Mouse (Mus musculus) MEL (cell line): ENCODE measurements around the gene Syngr4. TPM values are rescaled to one million over a fixed set of nuclear protein-coding genes. Genes with fewer than 3 reads are reported as not detected.

Experiments
- DNase-seq: peaks from one replicate; pipeline ENCODE4 v3.0.0; 2011; ENCODE audit warnings: low read depth, low spot score
- H3K27ac ChIP-seq: 2 replicates; pipeline ENCODE4 v1.5.1; 2012; ENCODE audit warnings: low read depth, mild to moderate bottlenecking, control low read depth, low read length, moderate library complexity; ENCODE audit not compliant: control insufficient read depth
- H3K27me3 ChIP-seq, 2 experiments: fragments of 150-350 bp in 1 of 2; sonication (generic) in 1 of 2; 2 replicates each; pipeline ENCODE4 v1.6.1; 2012; ENCODE audit warnings: low read length in 2 of 2, mild to moderate bottlenecking in 2 of 2, improper control_type of control experiment in 1 of 2, moderate library complexity in 1 of 2; ENCODE audit not compliant: insufficient read depth in 2 of 2, control insufficient read depth in 1 of 2
- H3K36me3 ChIP-seq, 2 experiments: 2 replicates each; pipeline ENCODE4 v1.6.1; 2012 to 2014; ENCODE audit warnings: low read length in 2 of 2, improper control_type of control experiment in 1 of 2, inconsistent platforms in 1 of 2, mild to moderate bottlenecking in 1 of 2; ENCODE audit not compliant: insufficient read depth in 2 of 2, control insufficient read depth in 1 of 2
- H3K4me1 ChIP-seq, 2 experiments: fragments of 150-350 bp in 1 of 2; sonication (generic) in 1 of 2; 2 replicates each; pipeline ENCODE4 v1.6.1; 2012; ENCODE audit warnings: low read length in 2 of 2, improper control_type of control experiment in 1 of 2, mild to moderate bottlenecking in 1 of 2; ENCODE audit not compliant: insufficient read depth in 2 of 2, control insufficient read depth in 1 of 2
- H3K4me3 ChIP-seq, 2 experiments: fragments of 150-350 bp in 1 of 2; sonication (generic) in 1 of 2; 2 replicates each; pipeline ENCODE4 v1.5.1; 2012; ENCODE audit warnings: low read depth in 2 of 2, low read length in 2 of 2, mild to moderate bottlenecking in 2 of 2, moderate library complexity in 2 of 2, control low read depth in 1 of 2, improper control_type of control experiment in 1 of 2; ENCODE audit not compliant: control insufficient read depth in 1 of 2, insufficient read depth in 1 of 2
- H3K79me2 ChIP-seq: 2 replicates; pipeline ENCODE4 v1.6.1; 2012; ENCODE audit warnings: mild to moderate bottlenecking, low read length, moderate library complexity; ENCODE audit not compliant: control insufficient read depth, poor library complexity, insufficient read depth
- H3K9ac ChIP-seq: 2 replicates; pipeline ENCODE4 v1.6.1; 2012; ENCODE audit warnings: low read depth, mild to moderate bottlenecking, control low read depth, low read length, moderate library complexity; ENCODE audit not compliant: control insufficient read depth, poor library complexity, severe bottlenecking
- H3K9me3 ChIP-seq: fragments of 150-350 bp; sonication (generic); replicated peaks from 2 replicates; pipeline ENCODE4 v1.6.1; 2012; ENCODE audit warnings: mild to moderate bottlenecking, low read length, improper control_type of control experiment, moderate library complexity; ENCODE audit not compliant: insufficient read depth
- BHLHE40 ChIP-seq: IDR thresholded peaks from 2 replicates; pipeline ENCODE4 v1.6.1; 2012; ENCODE audit warnings: low read depth, mild to moderate bottlenecking, inconsistent platforms, low read length, improper control_type of control experiment, borderline replicate concordance
- CTCF ChIP-seq, 3 experiments: IDR thresholded peaks in 2 of 3; conservative IDR thresholded peaks in 1 of 3; 2 replicates each; pipeline ENCODE4 v1.5.1; 2011 to 2012; ENCODE audit warnings: low read length in 3 of 3, low read depth in 2 of 3, mild to moderate bottlenecking in 2 of 3, improper control_type of control experiment in 1 of 3, inconsistent platforms in 1 of 3, mixed read lengths in 1 of 3, moderate library complexity in 1 of 3; ENCODE audit not compliant: control insufficient read depth in 1 of 3, insufficient read depth in 1 of 3, poor library complexity in 1 of 3, severe bottlenecking in 1 of 3
- E2F4 ChIP-seq: IDR thresholded peaks from 2 replicates; pipeline ENCODE4 v1.6.1; 2011; ENCODE audit warnings: low read depth, low read length, improper control_type of control experiment, borderline replicate concordance
- ELF1 ChIP-seq: IDR thresholded peaks from 2 replicates; pipeline ENCODE4 v1.6.1; 2014; ENCODE audit warnings: low read depth, mild to moderate bottlenecking, inconsistent platforms, low read length, improper control_type of control experiment, moderate library complexity
- EP300 ChIP-seq, 2 experiments: IDR thresholded peaks; 2 replicates each; pipeline ENCODE4 v1.6.1; 2011; ENCODE audit warnings: improper control_type of control experiment in 2 of 2, low read length in 2 of 2, low read depth in 1 of 2, mild to moderate bottlenecking in 1 of 2
- HCFC1 ChIP-seq: IDR thresholded peaks from 2 replicates; pipeline ENCODE4 v1.6.1; 2012; ENCODE audit warnings: low read depth, mild to moderate bottlenecking, inconsistent platforms, low read length, improper control_type of control experiment, moderate library complexity
- JUND ChIP-seq: IDR thresholded peaks from 2 replicates; pipeline ENCODE4 v1.6.1; 2011; ENCODE audit warnings: low read depth, mild to moderate bottlenecking, improper control_type of control experiment, low read length
- KAT2A ChIP-seq: conservative IDR thresholded peaks from 2 replicates; pipeline ENCODE4 v1.6.1; 2012; ENCODE audit warnings: low read depth, low read length, improper control_type of control experiment, inconsistent platforms
- MAFK ChIP-seq: IDR thresholded peaks from 2 replicates; pipeline ENCODE4 v1.6.1; 2011; ENCODE audit warnings: low read depth, mild to moderate bottlenecking, low read length, improper control_type of control experiment, borderline replicate concordance
- MAX ChIP-seq: IDR thresholded peaks from 2 replicates; pipeline ENCODE4 v1.6.1; 2011; ENCODE audit warnings: low read length, improper control_type of control experiment
- MEF2A ChIP-seq: IDR thresholded peaks from 2 replicates; pipeline ENCODE4 v1.6.1; 2014; ENCODE audit warnings: low read depth, mild to moderate bottlenecking, inconsistent platforms, low read length, improper control_type of control experiment; ENCODE audit not compliant: poor library complexity, insufficient replicate concordance, severe bottlenecking; ENCODE audit errors: extremely low read depth
- MYB ChIP-seq: IDR thresholded peaks from 2 replicates; pipeline ENCODE4 v1.6.1; 2011; ENCODE audit warnings: mild to moderate bottlenecking, low read depth, low read length, improper control_type of control experiment
- MYC ChIP-seq: IDR thresholded peaks from 2 replicates; pipeline ENCODE4 v1.6.1; 2011; ENCODE audit warnings: low read depth, mild to moderate bottlenecking, low read length, improper control_type of control experiment, moderate library complexity
- NELFE ChIP-seq: IDR thresholded peaks from 2 replicates; pipeline ENCODE4 v1.6.1; 2011; ENCODE audit warnings: low read depth, low read length, improper control_type of control experiment
- NRF1 ChIP-seq: IDR thresholded peaks from 2 replicates; pipeline ENCODE4 v1.6.1; 2014; ENCODE audit warnings: low read depth, mild to moderate bottlenecking, inconsistent platforms, low read length, improper control_type of control experiment, moderate library complexity; ENCODE audit not compliant: poor library complexity, insufficient read depth, severe bottlenecking
- POLR2A ChIP-seq, 2 experiments: IDR thresholded peaks; 2 replicates each; pipeline ENCODE4 v1.6.1; 2011 to 2012; ENCODE audit warnings: low read length in 2 of 2, mild to moderate bottlenecking in 2 of 2, control low read depth in 1 of 2, improper control_type of control experiment in 1 of 2, low read depth in 1 of 2, moderate library complexity in 1 of 2; ENCODE audit not compliant: control insufficient read depth in 1 of 2, insufficient read depth in 1 of 2, poor library complexity in 1 of 2
- POLR2AphosphoS2 ChIP-seq: IDR thresholded peaks from 2 replicates; pipeline ENCODE4 v1.6.1; 2011; ENCODE audit warnings: low read length, improper control_type of control experiment
- POLR2AphosphoS5 ChIP-seq: IDR thresholded peaks from 2 replicates; pipeline ENCODE4 v1.6.1; 2012; ENCODE audit warnings: low read depth, borderline replicate concordance, mild to moderate bottlenecking, inconsistent platforms, low read length, moderate library complexity, mixed read lengths
- RAD21 ChIP-seq: IDR thresholded peaks from 2 replicates; pipeline ENCODE4 v1.6.1; 2011; ENCODE audit warnings: mild to moderate bottlenecking, low read depth, low read length, improper control_type of control experiment
- RCOR1 ChIP-seq: IDR thresholded peaks from 2 replicates; pipeline ENCODE4 v1.6.1; 2012; ENCODE audit warnings: low read depth, mild to moderate bottlenecking, inconsistent platforms, low read length, improper control_type of control experiment
- SIN3A ChIP-seq: IDR thresholded peaks from 2 replicates; pipeline ENCODE4 v1.6.1; 2012; ENCODE audit warnings: low read length, improper control_type of control experiment, inconsistent platforms
- TAL1 ChIP-seq: IDR thresholded peaks from 2 replicates; pipeline ENCODE4 v1.6.1; 2012; ENCODE audit warnings: mild to moderate bottlenecking, inconsistent platforms, low read length, moderate library complexity, mixed read lengths
- TBP ChIP-seq: IDR thresholded peaks from 2 replicates; pipeline ENCODE4 v1.8.0; 2011; ENCODE audit warnings: low read depth, low read length, improper control_type of control experiment
- TCF12 ChIP-seq: IDR thresholded peaks from 2 replicates; pipeline ENCODE4 v1.6.1; 2014; ENCODE audit warnings: low read depth, mild to moderate bottlenecking, inconsistent platforms, low read length, improper control_type of control experiment, moderate library complexity
- UBTF ChIP-seq: IDR thresholded peaks from 2 replicates; pipeline ENCODE4 v1.6.1; 2012; ENCODE audit warnings: low read depth, mild to moderate bottlenecking, inconsistent platforms, low read length, improper control_type of control experiment, moderate library complexity, borderline replicate concordance; ENCODE audit not compliant: insufficient read depth
- USF1 ChIP-seq: IDR thresholded peaks from 2 replicates; pipeline ENCODE4 v1.6.1; 2014; ENCODE audit warnings: low read depth, mild to moderate bottlenecking, inconsistent platforms, low read length, improper control_type of control experiment, moderate library complexity
- USF2 ChIP-seq, 2 experiments: IDR thresholded peaks; 2 replicates each; pipeline ENCODE4 v1.6.1; 2011 to 2012; ENCODE audit warnings: improper control_type of control experiment in 2 of 2, low read length in 2 of 2, borderline replicate concordance in 1 of 2, inconsistent platforms in 1 of 2, low read depth in 1 of 2, mild to moderate bottlenecking in 1 of 2; ENCODE audit not compliant: insufficient read depth in 1 of 2
- ZKSCAN1 ChIP-seq: IDR thresholded peaks from 2 replicates; pipeline ENCODE4 v1.6.1; 2012; ENCODE audit warnings: low read depth, mild to moderate bottlenecking, inconsistent platforms, low read length, improper control_type of control experiment, moderate library complexity
- ZNF384 ChIP-seq: IDR thresholded peaks from 2 replicates; pipeline ENCODE4 v1.6.1; 2012; ENCODE audit warnings: low read depth, mild to moderate bottlenecking, inconsistent platforms, low read length, improper control_type of control experiment
- polyA plus RNA-seq, 2 experiments: library from polyadenylated mRNA; stranded (reverse) in 1 of 2; unstranded in 1 of 2; fragments of >175 nt in 1 of 2; fragments of >200 nt in 1 of 2; gene quantifications; 2 replicates each; pipeline versions ENCODE4 v1.2.1 to v1.2.4; 2012; ENCODE audit warnings: low replicate concordance in 2 of 2, low read depth in 1 of 2; ENCODE audit not compliant: insufficient read length in 2 of 2, insufficient read depth in 1 of 2, missing spikeins in 1 of 2
- total RNA-seq: library from RNA; depleted of rRNA; stranded (reverse); fragments of 300-350 nt; gene quantifications from 2 replicates; pipeline ENCODE4 v1.2.3, GENCODE M21; 2012

The Syngr4 gene
- total and polyA plus RNA-seq, 3 experiments = 0.46 to 1.1 TPM; not detected in 1

DNA sequence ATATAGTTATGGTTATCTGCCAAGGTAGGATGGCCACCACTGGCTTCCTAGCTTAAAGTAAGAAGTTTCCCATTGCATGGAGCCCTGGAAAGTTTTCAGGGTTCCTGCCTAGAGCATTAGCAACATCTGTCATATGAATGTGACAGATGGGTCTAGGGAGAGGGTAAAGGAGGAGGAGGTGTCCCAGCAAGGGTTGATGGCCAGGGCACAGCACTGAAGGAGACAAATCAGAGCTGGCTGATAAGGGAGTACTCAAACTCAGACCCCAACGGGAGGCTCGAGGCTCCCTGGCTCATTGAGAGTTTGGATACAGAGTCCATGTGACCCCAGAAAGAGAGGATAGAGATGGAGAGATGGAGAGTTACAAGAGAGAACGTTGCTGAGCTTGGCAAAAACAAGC is 45.9 kb downstream of the Syngr4 start:
- no peaks in the 10 kb centered on the region for H3K79me2 ChIP-seq
- no peak overlapping the region for H3K9ac ChIP-seq
- H3K36me3 ChIP-seq = peaks cover 0 to 3% of the 10 kb centered on the region in 2 experiments; a peak in 1 of 4 replicates
- H3K27me3 ChIP-seq = no peaks in the 10 kb centered on the region
- H3K4me3 ChIP-seq = no peak overlapping the region
- no peak for TF ChIP-seq EP300 (IDR thresholded peaks at IDR 0.05; ENCODE audit: low read depth in 1 of 2, low read length in 2 of 2)
- no peak for TF ChIP-seq JUND
- no peak for TF ChIP-seq USF2 (IDR thresholded peaks at IDR 0.05; ENCODE audit: borderline replicate concordance in 1 of 2, insufficient read depth in 1 of 2, low read depth in 1 of 2, low read length in 2 of 2)
- TF ChIP-seq HCFC1 = no peak
- no peak for TF ChIP-seq MAX
- no peak for TF ChIP-seq ELF1
- TF ChIP-seq UBTF = no peak
- no peak for TF ChIP-seq NRF1
- TF ChIP-seq SIN3A = no peak
- no peak for TF ChIP-seq POLR2A (IDR thresholded peaks at IDR 0.05; ENCODE audit: control insufficient read depth in 1 of 2, insufficient read depth in 1 of 2, low read depth in 1 of 2, low read length in 2 of 2, poor library complexity in 1 of 2)
- TF ChIP-seq TBP = no peak
- TF ChIP-seq USF1 = no peak
- TF ChIP-seq ZKSCAN1 = no peak
- TF ChIP-seq KAT2A = no peak
- TF ChIP-seq NELFE = no peak
- no peak for TF ChIP-seq MYB
- no peak for TF ChIP-seq E2F4
- TF ChIP-seq MYC = no peak
- no peak overlapping the region for H3K27ac ChIP-seq
- H3K4me1 ChIP-seq = peaks cover 0 to 6% of the 10 kb centered on the region in 2 experiments; a peak in 1 of 4 replicates
- H3K9me3 ChIP-seq = no peaks in the 10 kb centered on the region
- DNase-seq = no peak

DNA sequence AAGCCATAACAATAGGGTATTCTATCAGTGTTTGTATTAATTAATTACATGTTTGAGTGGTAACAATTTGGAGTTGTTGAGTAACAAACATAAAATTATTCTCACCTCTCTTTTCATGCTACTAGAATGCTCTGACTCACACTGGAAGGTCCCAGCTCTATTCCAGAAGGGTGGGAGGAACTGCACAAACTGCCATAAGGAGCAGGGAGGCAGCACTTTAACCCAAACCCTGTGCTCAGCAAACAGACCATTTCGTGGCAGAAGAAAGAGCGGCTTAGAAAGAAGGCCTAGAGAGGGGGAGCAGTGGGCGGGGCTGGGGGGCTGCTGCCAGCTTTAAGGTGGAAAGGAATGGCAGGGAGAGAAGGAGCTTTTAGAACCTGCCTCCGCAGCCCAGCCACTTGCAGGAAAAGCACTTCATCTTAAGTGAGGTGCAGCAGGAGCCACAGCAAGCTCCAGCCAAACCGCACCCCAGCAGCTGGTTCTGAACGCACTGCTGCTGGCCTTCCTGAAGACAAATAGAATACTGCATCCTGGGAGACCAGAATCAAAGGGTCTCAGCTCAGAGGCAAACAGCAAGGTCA is 48.0 kb downstream of the Syngr4 start:
- TF ChIP-seq MEF2A (no peak), TAL1 (no peak), MAX (no peak), ZNF384 (no peak), CTCF (IDR thresholded peaks at IDR 0.05 in 2 of 3, conservative IDR thresholded peaks at IDR 0.05 in 1 of 3; ENCODE audit: control insufficient read depth in 1 of 3, insufficient read depth in 1 of 3, low read depth in 2 of 3, low read length in 3 of 3, poor library complexity in 1 of 3, severe bottlenecking in 1 of 3) (no peak), EP300 (IDR thresholded peaks at IDR 0.05; ENCODE audit: low read depth in 1 of 2, low read length in 2 of 2) (no peak), HCFC1 (no peak), RAD21 (no peak), POLR2AphosphoS2 (no peak), ZKSCAN1 (no peak), BHLHE40 (no peak), MAFK (no peak), JUND (no peak), SIN3A (no peak), TBP (no peak), RCOR1 (no peak), TCF12 (no peak), NRF1 (no peak), POLR2AphosphoS5 (no peak)
- no peak overlapping the region for H3K4me3 ChIP-seq
- peaks cover 0 to 6% of the 10 kb centered on the region in 2 experiments; a peak in 1 of 4 replicates for H3K4me1 ChIP-seq
- H3K36me3 ChIP-seq = peaks cover 0 to 3% of the 10 kb centered on the region in 2 experiments; a peak in 1 of 4 replicates
- no peaks in the 10 kb centered on the region for H3K9me3 ChIP-seq
- H3K79me2 ChIP-seq = no peaks in the 10 kb centered on the region
- no peak for DNase-seq
- no peaks in the 10 kb centered on the region for H3K27me3 ChIP-seq
- H3K9ac ChIP-seq = no peak overlapping the region
- H3K27ac ChIP-seq = no peak overlapping the region
